Mouse (Mus musculus): ENCODE data around the gene Ralgds.

Ralgds gene

GRCm38 (mm10) chr2:28533901-28534435 is 21.0 kb downstream of the Ralgds start:
- no peak for DNase-seq (ENCODE audit: low spot score in 2 of 2)

GRCm38 (mm10) chr2:28534436-28535262 is 21.7 kb downstream of the Ralgds start:
- DNase-seq (ENCODE audit: low spot score in 2 of 2): no peak

- DNase-seq (ENCODE audit: low spot score in 2 of 2): no peak
Measured at GRCm38 (mm10) chr2:28535263-28535540, 22.3 kb downstream of the Ralgds start.

- peak in 1 of 2 experiments; percentile 69 for DNase-seq (ENCODE audit: low spot score in 2 of 2)
Measured at GRCm38 (mm10) chr2:28535650-28536049, 22.7 kb downstream of the Ralgds start.

GRCm38 (mm10) chr2:28536166-28536565 is 23.2 kb downstream of the Ralgds start:
- no peak for DNase-seq (ENCODE audit: low spot score in 2 of 2)

GRCm38 (mm10) chr2:28536766-28537633 is 24.1 kb downstream of the Ralgds start:
- DNase-seq (ENCODE audit: low spot score in 2 of 2): no peak

GRCm38 (mm10) chr2:28537634-28537920 is 24.7 kb downstream of the Ralgds start:
- no peak for DNase-seq (ENCODE audit: low spot score in 2 of 2)

- no peak for DNase-seq (ENCODE audit: low spot score in 2 of 2)
Measured at GRCm38 (mm10) chr2:28537995-28538816, 25.3 kb downstream of the Ralgds start.

- no peak for DNase-seq (ENCODE audit: low spot score in 2 of 2)
Measured at GRCm38 (mm10) chr2:28538817-28539128, 25.8 kb downstream of the Ralgds start.

GRCm38 (mm10) chr2:28539206-28539605 is 26.3 kb downstream of the Ralgds start:
- DNase-seq (ENCODE audit: low spot score in 2 of 2): peak in 1 of 2 experiments; percentile 68

GRCm38 (mm10) chr2:28539949-28540348 is 27.0 kb downstream of the Ralgds start:
- no peak for DNase-seq (ENCODE audit: low spot score in 2 of 2)

GRCm38 (mm10) chr2:28540587-28541227 is 27.8 kb downstream of the Ralgds start:
- DNase-seq (ENCODE audit: low spot score in 2 of 2): no peak

- DNase-seq (ENCODE audit: low spot score in 2 of 2): no peak
Measured at GRCm38 (mm10) chr2:28543894-28544293, 31.0 kb downstream of the Ralgds start.

- no peak for DNase-seq (ENCODE audit: low spot score in 2 of 2)
Measured at GRCm38 (mm10) chr2:28545976-28546375, 33.1 kb downstream of the Ralgds start.

- DNase-seq (ENCODE audit: low spot score in 2 of 2): no peak
Measured at GRCm38 (mm10) chr2:28546560-28546959, 33.6 kb downstream of the Ralgds start.

GRCm38 (mm10) chr2:28547237-28548172 is 34.6 kb downstream of the Ralgds start:
- DNase-seq (ENCODE audit: low spot score in 2 of 2): peak; percentile 56 to 66

- no peak for DNase-seq (ENCODE audit: low spot score in 2 of 2)
Measured at GRCm38 (mm10) chr2:28549157-28549556, 36.2 kb downstream of the Ralgds start.

GRCm38 (mm10) chr2:28552301-28552700 is 39.4 kb downstream of the Ralgds start:
- DNase-seq (ENCODE audit: low spot score in 2 of 2): no peak

GRCm38 (mm10) chr2:28557452-28557851 is 44.5 kb downstream of the Ralgds start:
- no peak for DNase-seq (ENCODE audit: low spot score in 2 of 2)

GRCm38 (mm10) chr2:28563303-28563702 is 50.4 kb downstream of the Ralgds start, which contains the start of gene Cel:
Gene Cel (minus strand): TSS chr2:28563403.
- DNase-seq (ENCODE audit: low spot score in 2 of 2): no peak

All from right cerebral cortex, postnatal 36 days (tissue).